Mouse (Mus musculus): ENCODE results near the gene Cnnm4.

- no peak for TF ChIP-seq POLR2A (IDR thresholded peaks at IDR 0.05; ENCODE audit: insufficient read length, low read depth)
- TF ChIP-seq E2F4 (IDR thresholded peaks at IDR 0.05; ENCODE audit: insufficient read depth): no peak
- TF ChIP-seq USF1 (IDR thresholded peaks at IDR 0.05; ENCODE audit: low read depth): no peak
- TF ChIP-seq MYOD1 (IDR thresholded peaks at IDR 0.05; ENCODE audit: control insufficient read depth in 1 of 3, insufficient read length in 2 of 3, low read depth in 2 of 3): no peak
- no peak for TF ChIP-seq TCF12 (IDR thresholded peaks at IDR 0.05; ENCODE audit: insufficient read depth, poor library complexity, severe bottlenecking)
- TF ChIP-seq CEBPB (IDR thresholded peaks at IDR 0.05; ENCODE audit: insufficient read depth, poor library complexity, severe bottlenecking): no peak
- no peak for TF ChIP-seq MAX (IDR thresholded peaks at IDR 0.05; ENCODE audit: low read depth)
- TF ChIP-seq POLR2AphosphoS2 (IDR thresholded peaks at IDR 0.05; ENCODE audit: insufficient read length, low read depth): no peak
- no peak for TF ChIP-seq MYOG (IDR thresholded peaks at IDR 0.05; ENCODE audit: control insufficient read depth in 1 of 3, insufficient read depth in 1 of 3, insufficient read length in 2 of 3, low read depth in 2 of 3)
- TF ChIP-seq TCF3 (IDR thresholded peaks at IDR 0.05; ENCODE audit: insufficient read length, low read depth): no peak
- no peak for TF ChIP-seq REST (IDR thresholded peaks at IDR 0.05; ENCODE audit: insufficient read depth, insufficient read length)
Measured at GRCm38 (mm10) chr1:36436515-36436914, 34.9 kb upstream of the Cnnm4 start.

Measured in myocyte (in vitro differentiated cells).